Mouse (Mus musculus) right cerebral cortex, postnatal 36 days (tissue): ENCODE results near the gene Gm1604a.
A peak's percentile ranks its signal among the peaks of the same experiment; 100 is the strongest.
"Not testable (repeated sequence)": the region's sequence is repeated elsewhere in the genome, so short reads cannot be mapped to it uniquely, and the experiment has no call there.

Experiments
- DNase-seq, 2 experiments: peaks; one replicate each; pipeline ENCODE4 v3.0.0; 2022; ENCODE audit warnings: low spot score in 2 of 2, mixed read lengths in 1 of 2

The Gm1604a gene

DNA sequence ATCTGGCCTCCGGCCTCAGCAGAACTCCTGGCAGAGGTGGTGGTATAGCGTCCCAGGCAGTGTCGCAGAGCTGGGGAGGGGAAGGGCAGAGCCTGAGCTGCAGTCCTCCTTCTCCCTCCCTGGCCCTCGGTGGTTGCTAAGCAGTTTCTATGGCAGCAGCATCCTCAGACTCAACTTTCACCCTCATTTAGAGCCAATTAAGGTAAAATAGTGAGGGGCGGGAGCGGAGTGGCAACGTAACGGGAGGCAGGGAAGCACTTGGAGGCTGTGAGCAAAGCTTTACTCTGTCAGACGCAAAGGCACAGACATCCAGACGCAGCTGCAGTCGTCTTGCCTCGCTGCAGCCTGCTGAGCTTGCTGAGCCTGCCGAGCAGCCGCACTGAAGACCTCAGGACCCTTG is at the start of gene Gm1604a:
Gene Gm1604a, plus strand, starts transcription at position 312 of the 400 bp plus-strand sequence.
- DNase-seq, result peak in 1 of 2 experiments; percentile 29

DNA sequence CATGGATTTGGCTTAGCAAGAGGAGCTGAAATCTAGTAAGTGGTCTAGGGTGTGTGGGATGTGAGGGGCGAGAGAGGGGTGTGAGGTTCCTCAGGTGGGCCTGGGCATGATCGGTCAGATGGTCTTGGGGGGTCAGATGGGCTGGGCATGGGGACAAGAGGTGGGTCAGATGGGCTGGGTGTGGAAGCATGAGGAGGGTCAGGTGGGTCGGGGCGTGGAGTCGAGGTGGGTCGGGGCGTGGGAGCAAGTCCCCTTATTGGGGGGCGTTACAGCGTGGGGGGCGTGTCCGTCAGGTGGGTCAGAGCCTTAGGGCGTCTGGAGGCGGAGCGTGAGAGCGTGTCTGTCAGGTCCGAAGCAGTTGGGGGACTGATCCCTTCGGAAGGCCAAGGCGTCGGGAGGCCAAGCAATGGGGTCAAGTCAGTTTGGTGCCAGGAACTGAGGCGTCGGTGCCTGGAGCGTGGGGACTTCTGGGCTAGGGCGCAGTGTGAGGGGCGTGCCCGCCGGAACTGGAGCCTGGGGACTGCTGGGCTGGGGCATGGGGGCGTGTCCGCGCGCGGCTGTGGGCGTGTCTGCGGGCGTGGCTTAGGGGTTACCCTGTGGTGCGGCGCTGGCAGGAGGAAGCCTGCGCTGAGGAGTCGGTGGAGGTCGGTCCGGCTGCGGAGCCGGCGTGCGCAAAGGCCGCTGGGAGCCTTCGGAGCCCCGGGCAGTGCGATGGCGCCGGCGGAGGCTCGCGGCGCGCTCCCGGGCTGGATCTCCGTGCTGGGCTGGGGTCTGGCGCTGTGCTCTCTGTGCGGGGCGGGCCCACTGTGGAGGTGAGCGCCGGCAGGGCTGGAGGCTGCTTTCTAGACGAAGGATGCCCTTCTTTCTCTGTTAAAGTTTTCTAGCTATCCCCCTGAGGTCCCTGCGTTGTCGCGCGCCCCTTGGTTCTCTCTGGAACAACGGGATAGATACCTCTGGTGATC is 46.8 kb upstream of the Gm1604a start, which contains the start of gene Gm49721:
Gene Gm49721, plus strand, starts transcription at position 618 of the 962 bp plus-strand sequence.
- peak; percentile 26 to 38 for DNase-seq

DNA sequence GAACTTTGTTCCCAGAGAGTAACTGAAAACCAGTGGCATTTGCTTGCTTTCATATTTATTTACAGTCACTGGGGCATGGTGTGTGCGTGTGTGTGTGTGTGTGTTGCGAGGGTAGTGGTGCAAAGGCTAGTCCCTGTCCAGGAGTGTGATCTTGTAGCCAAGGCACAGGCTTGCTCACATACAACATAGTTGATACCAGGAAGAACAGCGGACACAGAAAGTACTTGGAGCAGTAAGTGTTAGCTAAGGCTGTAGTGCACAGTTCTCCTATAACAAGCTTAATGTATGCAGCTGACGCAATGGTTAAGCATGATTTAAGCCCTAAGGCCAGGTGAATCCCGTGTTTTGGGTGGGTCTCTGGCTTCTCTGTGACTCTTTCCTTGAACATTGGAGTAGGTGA is 46.0 kb upstream of the Gm1604a start:
- not testable (repeated sequence) for DNase-seq

DNA sequence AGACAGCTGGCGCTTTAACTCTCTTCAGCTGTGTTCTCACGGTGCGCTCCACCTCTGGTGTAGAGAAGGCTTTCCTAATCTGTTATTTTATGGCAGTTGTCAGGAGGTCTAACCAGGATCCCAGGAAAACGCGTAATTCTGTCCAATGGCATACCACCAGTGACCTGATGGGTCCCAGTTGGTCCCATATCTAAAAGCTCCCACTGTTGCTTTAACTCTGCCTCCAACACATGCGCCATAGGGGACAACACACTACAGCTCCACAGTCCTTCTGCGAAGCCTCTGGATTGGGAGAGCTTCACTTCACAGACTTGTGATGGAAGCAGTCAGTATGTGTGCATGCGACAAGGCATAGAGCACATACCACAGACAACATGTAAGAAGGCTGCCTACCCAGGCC is 45.2 kb upstream of the Gm1604a start:
- not testable (repeated sequence) for DNase-seq

DNA sequence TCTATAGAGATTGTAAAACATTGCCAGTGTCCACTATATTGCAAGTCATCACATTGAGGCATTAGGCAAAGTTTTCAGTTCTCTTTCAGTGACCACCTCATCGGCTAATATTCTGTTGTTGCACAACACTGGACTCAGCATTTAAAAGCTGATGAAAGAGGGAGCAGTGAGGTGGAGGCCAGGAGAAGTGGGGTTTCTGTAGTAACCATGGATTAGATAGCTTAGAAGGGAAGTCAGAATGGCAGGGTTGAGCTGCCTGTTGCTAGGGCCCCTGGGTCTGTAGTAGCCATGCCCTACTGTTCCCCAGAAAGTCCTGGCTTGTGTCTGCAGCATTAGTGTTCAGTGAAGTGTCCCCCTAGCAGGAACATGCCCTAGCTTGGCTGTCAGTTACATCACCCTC is 39.2 kb upstream of the Gm1604a start:
- not testable (repeated sequence) for DNase-seq

DNA sequence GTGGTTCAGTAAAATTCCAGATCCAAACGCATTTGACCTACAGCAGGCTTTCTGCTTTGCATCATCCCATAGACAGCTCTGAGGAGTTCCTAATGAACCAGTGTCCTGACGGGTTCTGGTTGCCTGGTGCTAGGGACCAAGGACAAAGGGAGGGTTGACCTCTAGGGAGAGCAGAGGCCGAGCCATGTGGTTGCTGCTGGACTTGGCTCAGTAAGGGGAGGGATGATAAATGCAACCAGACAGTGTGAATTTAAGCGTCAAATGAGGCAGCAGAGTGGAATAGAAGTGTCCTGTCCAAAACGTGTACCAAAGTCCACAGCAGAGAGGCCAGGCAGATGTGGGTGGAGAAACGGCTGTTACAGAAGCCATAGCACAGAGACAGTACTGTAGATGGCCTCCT is 29.9 kb upstream of the Gm1604a start:
- DNase-seq, result not testable (repeated sequence)

DNA sequence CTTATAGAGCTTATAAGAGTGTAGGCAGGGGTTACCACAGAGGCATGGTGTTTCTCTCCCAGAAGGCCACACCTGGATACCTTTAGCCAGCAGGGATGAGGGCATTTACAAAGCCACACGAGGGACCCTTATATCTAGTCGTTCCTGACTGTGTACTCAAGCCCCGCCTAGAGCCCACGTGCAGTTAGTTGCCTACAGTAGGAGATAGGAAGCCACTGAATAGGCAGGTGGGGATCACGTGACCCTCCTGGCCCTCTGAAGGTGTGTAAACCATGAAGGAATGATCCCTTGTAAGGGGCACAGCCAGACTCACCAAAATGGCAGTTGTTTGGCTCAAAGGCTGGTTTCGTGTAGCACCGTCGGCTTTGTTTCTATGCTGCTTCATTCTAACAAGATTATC is 28.5 kb upstream of the Gm1604a start:
- not testable (repeated sequence) for DNase-seq

DNA sequence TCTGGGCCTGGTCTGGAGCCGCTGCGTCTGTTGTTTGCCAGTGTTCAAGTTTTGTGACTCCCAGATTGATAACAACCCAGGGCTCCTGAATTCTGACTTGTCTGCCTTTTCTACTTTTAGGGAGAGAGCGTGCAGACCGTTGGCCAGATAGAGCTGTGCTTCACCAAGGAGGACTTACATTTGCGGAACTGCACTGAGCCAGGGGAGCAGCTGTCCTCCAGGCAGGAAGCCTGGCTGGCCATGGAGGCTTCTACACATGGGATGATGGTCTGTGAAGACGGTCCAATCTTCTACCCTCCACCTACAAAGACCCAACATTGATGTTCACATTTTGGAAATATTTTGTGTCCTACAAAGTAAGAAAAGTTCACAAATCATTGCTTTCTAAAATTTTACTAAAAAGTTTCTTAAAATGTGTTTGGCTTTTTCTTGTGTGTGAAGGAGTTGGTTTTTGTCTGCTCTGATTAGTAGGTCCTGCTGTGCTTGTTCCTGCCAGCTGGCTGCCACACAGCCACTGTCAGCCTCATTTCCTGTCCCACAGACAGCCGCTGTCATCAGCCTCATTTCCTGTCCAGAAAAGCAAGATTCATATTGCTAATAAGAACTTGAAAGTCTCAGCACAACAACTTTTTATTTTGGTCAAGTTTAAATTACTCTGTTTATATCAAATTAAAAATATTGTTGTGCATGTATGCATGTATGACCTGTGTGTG is 27.4 kb upstream of the Gm1604a start:
- DNase-seq, result not testable (repeated sequence)

DNA sequence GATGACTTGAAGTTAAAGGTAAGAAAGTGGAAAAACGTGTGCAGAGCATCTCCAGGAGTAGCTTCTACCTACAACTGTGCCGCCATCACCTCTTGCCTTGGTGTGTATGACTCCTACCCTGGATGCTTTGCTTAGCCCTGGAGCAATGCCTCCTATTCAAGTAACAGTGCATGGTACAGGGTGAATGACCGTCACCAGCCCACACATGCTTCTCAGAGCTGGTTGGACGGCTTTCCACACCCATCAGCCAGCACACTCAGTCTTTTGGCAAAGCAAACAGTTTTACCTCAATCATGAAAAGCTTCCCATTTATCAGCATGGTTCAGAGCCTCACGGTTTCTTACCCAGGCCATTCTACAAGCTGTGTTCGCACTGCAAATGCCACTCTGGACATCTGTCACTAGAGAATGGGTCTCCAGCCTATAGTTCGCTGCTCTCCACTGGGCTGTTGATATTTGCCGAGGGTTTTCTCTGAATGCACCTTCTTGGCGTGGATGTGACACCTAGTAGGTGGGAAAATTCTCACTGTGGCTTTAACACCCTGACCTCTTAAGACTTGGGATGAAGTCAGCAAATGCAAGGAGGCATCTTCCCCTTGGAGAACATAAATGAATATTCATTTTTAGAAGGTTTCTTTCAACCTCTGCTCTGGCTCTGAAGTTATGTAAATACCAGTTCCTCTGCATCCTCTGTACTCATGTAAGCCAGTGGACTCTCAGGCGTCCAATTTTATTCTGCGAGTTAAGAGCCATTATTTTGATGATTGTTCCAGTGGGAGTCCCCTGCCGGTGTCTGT is 23.4 kb upstream of the Gm1604a start:
- not testable (repeated sequence) for DNase-seq

DNA sequence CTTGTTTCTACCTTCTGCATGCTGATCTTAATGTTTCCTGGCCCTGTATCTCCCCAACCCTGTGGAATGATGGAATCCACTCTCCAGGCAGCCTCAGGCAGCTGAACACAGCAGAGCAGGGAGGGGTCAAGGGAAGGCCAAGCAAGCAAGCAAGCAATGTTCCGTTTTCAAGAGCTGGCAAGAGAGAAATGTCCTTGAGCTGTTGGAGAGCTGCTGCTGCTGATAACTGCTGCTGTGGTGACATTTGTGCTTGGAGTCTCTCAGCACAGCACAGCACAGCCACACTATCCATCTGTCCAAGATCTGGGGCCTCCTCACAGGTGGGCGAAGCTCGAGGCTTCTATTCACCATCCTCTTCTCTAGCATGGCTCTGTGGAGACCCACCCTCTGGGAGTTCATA is 22.0 kb upstream of the Gm1604a start:
- not testable (repeated sequence) for DNase-seq

DNA sequence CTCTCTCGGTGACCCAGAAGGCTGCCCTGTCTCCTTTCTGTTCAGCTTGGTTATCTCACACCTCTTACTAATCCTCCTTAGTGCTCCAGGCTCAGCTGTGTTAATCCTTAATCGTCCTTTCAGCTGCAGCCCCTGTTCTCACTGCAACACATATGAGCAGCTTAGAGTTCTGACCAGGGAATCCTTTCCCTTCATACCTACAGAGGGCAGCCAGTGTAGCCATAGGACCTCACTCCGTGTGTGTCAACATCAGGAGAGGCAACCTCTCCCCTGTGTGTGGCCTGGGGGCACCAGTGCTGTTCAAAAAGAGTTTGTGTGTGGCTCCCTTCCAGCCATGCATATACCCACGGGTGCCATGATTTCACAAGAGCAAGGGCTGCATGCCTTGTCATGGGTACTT is 19.7 kb upstream of the Gm1604a start:
- not testable (repeated sequence) for DNase-seq

DNA sequence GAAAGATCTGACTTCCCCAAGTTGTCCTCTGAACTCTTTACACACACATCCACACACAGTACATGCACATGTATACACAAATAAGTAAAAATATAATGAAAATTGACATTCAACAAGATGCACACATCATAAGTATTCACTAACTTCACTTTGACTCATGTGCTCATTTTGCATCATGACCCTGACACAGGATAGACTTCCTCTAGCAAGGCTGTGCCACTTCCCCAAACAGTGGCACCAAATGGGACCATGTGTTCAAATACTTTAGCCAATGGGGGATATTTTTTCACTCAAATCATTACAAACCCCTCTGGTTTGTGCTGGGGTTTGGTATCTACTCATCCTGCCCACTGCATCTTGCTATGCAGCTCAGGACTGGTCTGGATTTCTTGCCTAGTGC is 16.5 kb upstream of the Gm1604a start:
- not testable (repeated sequence) for DNase-seq

DNA sequence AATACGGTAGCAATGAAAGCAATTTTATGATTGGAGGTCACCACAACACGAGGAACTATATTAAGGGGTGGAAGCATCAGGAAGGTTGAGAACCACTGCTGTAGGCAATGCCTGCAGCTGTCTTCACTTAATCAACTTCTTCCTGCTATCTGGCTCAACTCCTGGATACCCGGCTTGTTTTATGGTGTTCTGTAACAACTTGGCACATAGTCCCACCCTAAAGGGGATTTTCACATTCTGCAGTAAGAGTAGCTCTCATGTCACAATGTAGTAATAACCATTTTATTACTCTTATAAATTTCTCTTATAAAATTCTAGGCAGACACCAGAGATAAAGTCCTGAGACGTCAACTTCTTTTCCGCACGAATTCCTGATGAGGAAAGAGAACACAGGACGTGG is 15.9 kb upstream of the Gm1604a start:
- DNase-seq, result not testable (repeated sequence)

DNA sequence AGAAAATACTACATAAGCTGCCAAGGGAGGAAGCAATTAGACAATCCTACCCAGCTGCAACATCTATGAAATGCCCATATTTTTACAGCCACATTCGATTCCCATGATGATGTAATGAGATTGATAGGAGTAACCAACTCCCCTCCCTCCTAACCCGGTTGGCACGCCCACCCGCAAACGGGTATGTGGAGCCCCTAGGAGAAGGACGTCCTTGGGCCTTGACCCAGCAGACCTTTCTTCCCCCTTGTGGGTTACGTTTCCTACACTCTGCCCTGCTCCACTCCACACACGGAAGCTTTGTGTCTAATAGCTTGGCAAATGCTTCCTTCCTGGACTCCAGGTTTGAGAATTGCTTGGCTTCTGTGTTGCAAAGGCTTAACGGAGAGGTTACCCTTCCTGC is 15.5 kb upstream of the Gm1604a start:
- DNase-seq, result not testable (repeated sequence)

DNA sequence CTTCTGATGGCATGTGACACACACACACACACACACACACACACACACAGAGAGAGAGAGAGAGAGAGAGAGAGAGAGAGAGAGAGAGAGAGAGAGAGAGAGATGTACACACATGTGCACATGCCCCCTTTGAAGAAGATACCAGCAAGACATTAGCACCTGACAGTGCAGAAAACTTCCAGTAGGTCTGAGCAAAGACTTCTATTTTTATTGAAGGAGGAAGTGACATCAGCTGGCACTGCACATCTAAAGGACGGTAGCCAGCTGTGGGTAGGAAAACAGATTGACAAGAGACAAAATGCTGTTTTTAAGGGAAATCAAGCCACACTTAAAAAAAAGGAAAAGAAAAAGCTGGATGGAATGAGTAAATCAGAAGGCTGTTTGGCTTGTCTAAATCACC is 11.2 kb upstream of the Gm1604a start:
- DNase-seq, result not testable (repeated sequence)

DNA sequence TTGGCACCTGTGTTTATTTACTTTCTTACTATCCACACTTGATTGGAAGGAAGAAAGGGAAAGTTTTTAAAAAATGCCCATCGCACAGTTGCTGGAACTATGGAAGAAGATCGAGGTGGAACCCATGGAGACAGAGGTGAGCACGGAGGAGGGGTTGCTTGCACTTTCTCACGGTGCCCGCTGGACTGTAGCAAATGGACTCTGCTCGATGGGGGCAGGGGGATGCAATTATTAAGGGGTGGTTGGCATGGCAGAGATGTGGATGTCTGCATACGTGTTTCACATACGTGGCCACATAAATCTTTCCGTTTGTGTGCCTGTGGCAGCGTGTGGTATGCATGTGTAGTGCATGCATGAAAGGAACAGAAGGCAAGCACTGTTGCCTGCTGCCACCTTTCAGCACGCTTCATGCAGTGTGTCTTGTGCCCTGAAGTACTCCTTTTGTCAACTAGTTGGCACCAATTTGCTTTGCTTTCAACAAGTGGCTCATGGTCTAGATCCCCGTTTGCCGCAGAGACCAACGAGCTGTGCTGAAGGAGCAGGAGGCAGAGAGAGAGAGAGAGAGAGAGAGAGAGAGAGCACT is 487 bp downstream of the Gm1604a start:
- not testable (repeated sequence) for DNase-seq

DNA sequence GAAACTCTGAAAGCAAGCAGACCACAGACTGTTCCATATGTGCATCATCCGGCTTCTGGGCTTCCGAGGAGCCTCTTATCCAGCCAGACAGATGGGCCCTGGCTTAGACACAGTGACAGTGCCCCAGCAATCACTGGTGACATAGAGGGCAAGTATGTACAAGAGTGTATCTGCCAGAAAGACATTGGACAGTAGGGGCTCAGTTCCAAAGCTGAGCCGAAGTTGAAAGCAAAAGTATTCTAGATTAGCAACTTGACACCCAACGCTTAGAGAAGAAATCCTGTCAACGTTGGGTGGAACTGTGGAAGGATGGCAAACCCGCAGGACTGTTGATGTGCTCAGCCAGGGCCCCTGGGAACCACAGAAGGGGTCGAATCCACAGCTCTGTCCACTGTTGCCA is 4.8 kb downstream of the Gm1604a start:
- DNase-seq, result not testable (repeated sequence)

DNA sequence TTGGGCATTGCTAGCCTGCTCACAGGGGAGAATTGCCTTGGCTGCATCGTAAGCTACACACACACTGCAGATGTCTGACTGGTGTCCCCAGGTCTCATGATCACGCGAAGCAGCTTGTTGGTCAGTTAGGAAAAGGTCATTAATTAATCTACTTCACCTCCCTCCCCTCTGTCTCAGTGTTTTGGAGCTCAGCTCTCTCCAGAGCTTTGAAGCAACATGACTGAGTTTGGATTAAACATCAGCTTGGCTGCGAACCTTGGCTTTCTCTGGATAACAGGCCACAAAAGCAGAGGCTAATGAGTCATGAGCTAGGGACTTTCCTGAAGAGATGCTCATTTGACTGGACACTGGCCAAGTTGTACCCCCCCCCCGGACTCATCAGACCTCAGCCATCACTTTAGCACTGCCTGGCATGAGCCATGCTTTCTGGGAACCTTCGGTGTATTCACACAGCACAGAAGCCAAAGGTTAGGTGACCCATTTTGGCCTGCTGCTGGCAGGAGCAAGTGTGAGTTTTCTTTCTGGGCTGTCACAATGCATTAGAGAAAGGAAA is 5.3 kb downstream of the Gm1604a start:
- not testable (repeated sequence) for DNase-seq

DNA sequence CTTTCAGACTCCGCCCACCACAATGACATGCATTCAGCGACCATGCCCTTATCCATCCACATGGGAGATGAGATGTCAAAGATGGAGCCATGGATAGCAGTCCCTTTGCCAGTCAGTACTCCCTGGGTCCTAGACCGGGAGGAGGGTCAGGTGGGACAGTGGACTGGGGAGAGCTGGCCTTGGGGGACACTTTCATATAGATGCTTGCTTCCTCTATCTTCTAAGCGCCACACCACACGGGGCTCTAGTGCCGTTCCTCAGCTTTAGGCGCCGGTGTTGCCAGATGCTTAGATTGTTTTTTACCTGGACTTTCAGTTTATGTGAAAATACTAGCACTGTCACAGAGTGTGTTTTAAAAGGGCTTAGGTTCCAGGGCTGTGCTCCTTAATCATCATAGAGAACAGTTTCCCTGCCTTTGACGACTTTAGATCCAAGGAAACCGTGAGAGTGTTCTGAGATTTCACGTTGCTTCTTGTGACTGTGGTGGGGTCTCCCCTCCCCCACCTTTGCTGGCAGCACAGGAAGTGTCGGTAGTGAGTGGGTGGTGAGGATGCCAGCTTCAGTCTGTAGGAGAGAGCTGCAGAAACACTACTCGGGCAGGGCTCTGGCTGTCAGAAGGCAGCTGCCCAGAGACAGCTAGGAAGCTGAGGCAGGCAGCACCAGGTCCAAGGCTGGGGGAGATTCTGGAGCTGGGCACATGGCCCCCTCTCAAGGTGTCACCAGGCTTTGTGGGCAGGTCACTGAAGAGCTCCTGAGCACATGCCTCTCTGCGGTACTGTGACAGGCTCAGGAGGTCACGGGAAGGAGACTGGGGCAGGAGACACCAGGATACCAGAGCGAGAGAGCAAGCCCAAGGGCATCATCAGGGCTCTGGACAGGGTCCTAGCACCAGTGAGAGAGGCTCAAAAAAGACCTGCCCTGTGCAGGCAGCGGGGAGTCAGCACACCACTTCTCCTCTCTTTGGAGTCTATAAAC is 8.1 kb downstream of the Gm1604a start:
- DNase-seq, result not testable (repeated sequence)
